Mouse (Mus musculus): Measurements from ENCODE around the gene Rerg. TPM values are rescaled to one million over a fixed set of nuclear protein-coding genes. Genes with fewer than 3 reads are reported as not detected.

Gene Rerg
- polyA plus RNA-seq, 1 experiment from 2014 or later = 6.9 TPM

- no peaks in the 10 kb centered on the region for H3K27me3 ChIP-seq (ENCODE audit: insufficient read depth, low read length)
- ATAC-seq = no peak
Observed at GRCm38 (mm10) chr6:137030611-137031097, 139.6 kb downstream of the Rerg start.

GRCm38 (mm10) chr6:137029931-137030610, 140.2 kb downstream of the Rerg start:
- no peaks in the 10 kb centered on the region for H3K4me1 ChIP-seq (ENCODE audit: insufficient read depth)
- 72% methylated on average over 7 of the region's 7 CpGs for WGBS (ENCODE audit: insufficient replicate concordance)
- H3K4me2 ChIP-seq (ENCODE audit: low read depth, low read length) = no peak overlapping the region
- no peak overlapping the region for H3K4me3 ChIP-seq (ENCODE audit: low read depth, low read length)
- no peaks in the 10 kb centered on the region for H3K36me3 ChIP-seq (replicated peaks; ENCODE audit: insufficient read depth, low read length)
- TF ChIP-seq EP300 (IDR thresholded peaks at IDR 0.05; ENCODE audit: low read depth) = no peak
- H3K27ac ChIP-seq (ENCODE audit: low read depth) = no peak overlapping the region
- H3K9me3 ChIP-seq (ENCODE audit: low read length) = no peaks in the 10 kb centered on the region
- DNase-seq (no peak), ATAC-seq (no peak)
- H3K9ac ChIP-seq (replicated peaks) = no peak overlapping the region
- no peaks in the 10 kb centered on the region for H3K27me3 ChIP-seq (ENCODE audit: insufficient read depth, low read length)

More at GRCm38 (mm10) chr6:137030611-137031097, 139.6 kb downstream of the Rerg start:
- TF ChIP-seq EP300 (IDR thresholded peaks at IDR 0.05; ENCODE audit: low read depth) (no peak), CTCF (IDR thresholded peaks at IDR 0.05; ENCODE audit: low read depth) (no peak)
- Histone ChIP-seq H3K9me3 (ENCODE audit: low read length) (no peaks in the 10 kb centered on the region), H3K4me1 (ENCODE audit: insufficient read depth) (no peaks in the 10 kb centered on the region), H3K27ac (ENCODE audit: low read depth) (no peak overlapping the region), H3K4me3 (ENCODE audit: low read depth, low read length) (no peak overlapping the region), H3K9ac (replicated peaks) (no peak overlapping the region), H3K36me3 (replicated peaks; ENCODE audit: insufficient read depth, low read length) (no peaks in the 10 kb centered on the region), H3K4me2 (ENCODE audit: low read depth, low read length) (no peak overlapping the region)
- no peak for DNase-seq
- WGBS (ENCODE audit: insufficient replicate concordance) = 69% methylated on average over 6 of the region's 6 CpGs

DNA sequence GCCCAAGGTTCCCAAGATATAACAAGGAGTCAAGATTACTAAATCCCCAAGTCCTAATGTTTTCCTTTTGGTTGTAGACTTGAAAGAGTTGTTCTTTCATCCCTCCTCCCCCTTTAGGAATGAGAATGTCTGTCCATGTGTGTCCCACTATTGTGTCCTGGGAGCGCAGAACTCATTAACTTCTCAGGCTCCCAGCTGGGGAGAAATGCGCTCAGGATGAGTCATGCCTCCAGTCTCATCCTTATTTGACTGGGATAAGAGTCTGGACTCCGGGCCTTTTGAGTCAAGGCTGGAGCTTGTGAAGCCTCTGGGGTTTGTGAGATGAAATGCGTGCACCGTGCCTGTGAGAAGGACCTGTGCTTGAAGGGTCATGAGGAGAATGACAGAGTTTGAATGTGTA, 144.8 kb downstream of the Rerg start:
- H3K27ac ChIP-seq (ENCODE audit: low read depth) = no peak overlapping the region
- H3K9me3 ChIP-seq (ENCODE audit: low read length) = no peaks in the 10 kb centered on the region
- 68% methylated on average over 5 of the region's 5 CpGs for WGBS (ENCODE audit: insufficient replicate concordance)
- TF ChIP-seq CTCF (IDR thresholded peaks at IDR 0.05; ENCODE audit: low read depth) (no peak), EP300 (IDR thresholded peaks at IDR 0.05; ENCODE audit: low read depth) (no peak)
- no peak overlapping the region for H3K4me2 ChIP-seq (ENCODE audit: low read depth, low read length)
- no peak overlapping the region for H3K9ac ChIP-seq (replicated peaks)
- no peaks in the 10 kb centered on the region for H3K36me3 ChIP-seq (replicated peaks; ENCODE audit: insufficient read depth, low read length)
- no peaks in the 10 kb centered on the region for H3K4me1 ChIP-seq (ENCODE audit: insufficient read depth)
- no peak overlapping the region for H3K4me3 ChIP-seq (ENCODE audit: low read depth, low read length)
- DNase-seq (no peak), ATAC-seq (no peak)
- no peaks in the 10 kb centered on the region for H3K27me3 ChIP-seq (ENCODE audit: insufficient read depth, low read length)

DNA sequence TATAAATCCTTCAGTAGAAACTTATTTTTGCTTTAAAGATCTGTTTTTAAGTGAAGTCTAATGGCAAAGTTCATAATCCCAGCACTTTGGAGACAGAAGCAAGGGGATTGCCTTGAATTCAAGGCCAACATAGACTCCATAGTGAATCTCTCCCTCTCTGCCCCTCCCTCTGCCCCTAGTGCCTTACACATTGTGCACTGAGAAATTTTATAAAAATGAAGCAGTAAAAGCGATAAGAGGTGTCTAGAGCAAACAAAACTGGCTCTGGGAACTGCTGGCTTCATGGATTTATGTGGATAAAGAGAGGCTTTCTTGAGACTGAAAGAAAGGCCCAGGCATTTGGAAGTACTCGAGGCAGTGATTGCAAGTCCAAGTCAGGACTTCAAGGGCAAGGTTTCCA, 145.8 kb downstream of the Rerg start:
- Histone ChIP-seq H3K4me2 (ENCODE audit: low read depth, low read length) (no peak overlapping the region), H3K9ac (replicated peaks) (no peak overlapping the region), H3K9me3 (ENCODE audit: low read length) (no peaks in the 10 kb centered on the region), H3K27ac (ENCODE audit: low read depth) (no peak overlapping the region), H3K36me3 (replicated peaks; ENCODE audit: insufficient read depth, low read length) (no peaks in the 10 kb centered on the region), H3K4me1 (ENCODE audit: insufficient read depth) (no peaks in the 10 kb centered on the region), H3K27me3 (ENCODE audit: insufficient read depth, low read length) (no peaks in the 10 kb centered on the region), H3K4me3 (ENCODE audit: low read depth, low read length) (no peak overlapping the region)
- ATAC-seq (no peak), DNase-seq (no peak)
- TF ChIP-seq CTCF (IDR thresholded peaks at IDR 0.05; ENCODE audit: low read depth) = no peak
- TF ChIP-seq EP300 (IDR thresholded peaks at IDR 0.05; ENCODE audit: low read depth) = no peak
- 58% methylated on average over 2 of the region's 2 CpGs for whole genome bisulfite sequencing (ENCODE audit: insufficient replicate concordance)

- no peaks in the 10 kb centered on the region for H3K4me1 ChIP-seq (ENCODE audit: insufficient read depth)
- TF ChIP-seq CTCF (IDR thresholded peaks at IDR 0.05; ENCODE audit: low read depth) (no peak), EP300 (IDR thresholded peaks at IDR 0.05; ENCODE audit: low read depth) (no peak)
- WGBS (ENCODE audit: insufficient replicate concordance) = 70% methylated on average over 7 of the region's 7 CpGs
- H3K36me3 ChIP-seq (replicated peaks; ENCODE audit: insufficient read depth, low read length) = no peaks in the 10 kb centered on the region
- DNase-seq = no peak
- H3K4me3 ChIP-seq (ENCODE audit: low read depth, low read length) = no peak overlapping the region
- no peaks in the 10 kb centered on the region for H3K27me3 ChIP-seq (ENCODE audit: insufficient read depth, low read length)
- H3K9ac ChIP-seq (replicated peaks) = no peak overlapping the region
- H3K27ac ChIP-seq (ENCODE audit: low read depth) = no peak overlapping the region
- no peak overlapping the region for H3K4me2 ChIP-seq (ENCODE audit: low read depth, low read length)
- ATAC-seq = no peak
- no peaks in the 10 kb centered on the region for H3K9me3 ChIP-seq (ENCODE audit: low read length)
Observed at GRCm38 (mm10) chr6:137017216-137017973, 152.9 kb downstream of the Rerg start.

GRCm38 (mm10) chr6:137014346-137014745, 156.0 kb downstream of the Rerg start:
- no peak for ATAC-seq
- H3K9me3 ChIP-seq (ENCODE audit: low read length) = no peaks in the 10 kb centered on the region
- no peak overlapping the region for H3K9ac ChIP-seq (replicated peaks)
- DNase-seq = no peak
- TF ChIP-seq CTCF (IDR thresholded peaks at IDR 0.05; ENCODE audit: low read depth) (no peak), EP300 (IDR thresholded peaks at IDR 0.05; ENCODE audit: low read depth) (no peak)
- no peak overlapping the region for H3K27ac ChIP-seq (ENCODE audit: low read depth)
- 64% methylated on average over 6 of the region's 6 CpGs for WGBS (ENCODE audit: insufficient replicate concordance)
- H3K27me3 ChIP-seq (ENCODE audit: insufficient read depth, low read length) = no peaks in the 10 kb centered on the region
- H3K4me1 ChIP-seq (ENCODE audit: insufficient read depth) = no peaks in the 10 kb centered on the region
- H3K4me2 ChIP-seq (ENCODE audit: low read depth, low read length) = no peak overlapping the region
- no peaks in the 10 kb centered on the region for H3K36me3 ChIP-seq (replicated peaks; ENCODE audit: insufficient read depth, low read length)
- no peak overlapping the region for H3K4me3 ChIP-seq (ENCODE audit: low read depth, low read length)
